9 mouse cellular contexts compared by ENCODE assay signal in genomic region chr5:89526181-89526778, GRCm38 (mm10). TPM values are rescaled to one million over a fixed set of nuclear protein-coding genes. Genes with fewer than 3 reads are reported as not detected.
DNase-seq lines count a peak whose midpoint lies in the region; ATAC-seq and TF ChIP-seq lines count a peak whose summit lies in the region.
"Had no signal": no experiment of that assay in that cellular context is flagged by ENCODE, and none has a peak within 500 bp of the region (broad histone marks: within the 10 kb centered on the region; RNA-seq: fewer than 3 reads in every experiment).

No protein-coding gene starts in this region.

- peak; percentile 11 for DNase-seq in lung, postnatal 0 days (ENCODE audit: low spot score)
- no peak for DNase-seq in lung, postnatal 36 days
- DNase-seq in liver, embryonic 13.5 days, result no peak
- DNase-seq in adrenal gland, postnatal 14 days, result no peak
- DNase-seq in thymus, postnatal 36 days, result no peak

- H3K27ac ChIP-seq in lung, postnatal 0 days (ENCODE audit: low read length), result no peak overlapping the region
- no peak overlapping the region for H3K27ac ChIP-seq in forebrain, embryonic 16.5 days (ENCODE audit: low read length)
- no peak overlapping the region for H3K27ac ChIP-seq in liver, embryonic 13.5 days
- no peak overlapping the region for H3K27ac ChIP-seq in stomach, embryonic 16.5 days (ENCODE audit: low read length)

- TF ChIP-seq EP300 in lung, postnatal 0 days (IDR thresholded peaks at IDR 0.05), result no peak

- no peaks in the 10 kb centered on the region for H3K27me3 ChIP-seq in lung, postnatal 0 days (replicated peaks; ENCODE audit: insufficient read depth, low read length)
- H3K27me3 ChIP-seq in forebrain, embryonic 16.5 days (replicated peaks; ENCODE audit: control insufficient read depth, insufficient read depth, low read length), result no peaks in the 10 kb centered on the region
- H3K27me3 ChIP-seq in liver, embryonic 13.5 days, result peaks cover 8% of the 10 kb centered on the region; the same call in 1 of the 2 replicates
- H3K27me3 ChIP-seq in stomach, embryonic 16.5 days (ENCODE audit: control insufficient read depth, insufficient read depth, low read length), result no peaks in the 10 kb centered on the region

- no peak overlapping the region for H3K9ac ChIP-seq in lung, postnatal 0 days (replicated peaks; ENCODE audit: low read depth)
- H3K9ac ChIP-seq in forebrain, embryonic 16.5 days (replicated peaks; ENCODE audit: low read depth, low read length), result peak overlapping the region; percentile 47
- H3K9ac ChIP-seq in liver, embryonic 13.5 days, result no peak overlapping the region
- peak overlapping the region; percentile 32; the same call in 1 of the 2 replicates for H3K9ac ChIP-seq in stomach, embryonic 16.5 days (ENCODE audit: low read length)

- 4% methylated on average over 14 of the region's 14 CpGs for WGBS in lung, postnatal 0 days
- 2% methylated on average over 14 of the region's 14 CpGs for WGBS in forebrain, embryonic 16.5 days
- WGBS in liver, embryonic 13.5 days (ENCODE audit: insufficient replicate concordance), result 8% methylated on average over 14 of the region's 14 CpGs
- WGBS in stomach, embryonic 16.5 days, result 7% methylated on average over 14 of the region's 14 CpGs

- H3K4me1 ChIP-seq in lung, postnatal 0 days (ENCODE audit: insufficient read depth, low read depth, low read length), result no peaks in the 10 kb centered on the region
- H3K4me1 ChIP-seq in forebrain, embryonic 16.5 days (replicated peaks; ENCODE audit: control insufficient read depth, insufficient read depth, low read length), result peaks cover 12% of the 10 kb centered on the region
- no peaks in the 10 kb centered on the region for H3K4me1 ChIP-seq in liver, embryonic 13.5 days (replicated peaks)
- no peaks in the 10 kb centered on the region for H3K4me1 ChIP-seq in stomach, embryonic 16.5 days (ENCODE audit: control insufficient read depth, insufficient read depth, low read length)

- peak overlapping the region; percentile 48 for H3K4me2 ChIP-seq in lung, postnatal 0 days (replicated peaks; ENCODE audit: low read depth, low read length)
- peak overlapping the region; percentile 78 for H3K4me2 ChIP-seq in forebrain, embryonic 16.5 days (ENCODE audit: low read length)
- H3K4me2 ChIP-seq in liver, embryonic 13.5 days, result peak overlapping the region; percentile 47
- peak overlapping the region; percentile 57 for H3K4me2 ChIP-seq in stomach, embryonic 16.5 days (ENCODE audit: low read depth, low read length)

- TF ChIP-seq CTCF in lung, postnatal 0 days (IDR thresholded peaks at IDR 0.05), result no peak

- H3K9me3 ChIP-seq in lung, postnatal 0 days (ENCODE audit: low read length), result no peaks in the 10 kb centered on the region
- H3K9me3 ChIP-seq in forebrain, embryonic 16.5 days (ENCODE audit: control insufficient read depth, low read length), result no peaks in the 10 kb centered on the region
- H3K9me3 ChIP-seq in liver, embryonic 13.5 days (replicated peaks), result no peaks in the 10 kb centered on the region
- no peaks in the 10 kb centered on the region for H3K9me3 ChIP-seq in stomach, embryonic 16.5 days (replicated peaks; ENCODE audit: control insufficient read depth, low read length)

- H3K36me3 ChIP-seq in lung, postnatal 0 days (ENCODE audit: insufficient read depth, low read length), result no peaks in the 10 kb centered on the region
- H3K36me3 ChIP-seq in forebrain, embryonic 16.5 days (ENCODE audit: control insufficient read depth, insufficient read depth), result no peaks in the 10 kb centered on the region
- no peaks in the 10 kb centered on the region for H3K36me3 ChIP-seq in liver, embryonic 13.5 days
- H3K36me3 ChIP-seq in stomach, embryonic 16.5 days (ENCODE audit: control insufficient read depth, insufficient read depth, low read length), result no peaks in the 10 kb centered on the region

- no peak for ATAC-seq in lung, postnatal 0 days
- peak; percentile 78 for ATAC-seq in forebrain, embryonic 16.5 days
- no peak for ATAC-seq in liver, embryonic 13.5 days (ENCODE audit: low read depth)
- ATAC-seq in stomach, embryonic 16.5 days (ENCODE audit: insufficient read depth, low FRiP score), result no peak
- no peak for ATAC-seq in erythroid progenitor cell, adult 5-6 weeks (replicated peaks; ENCODE audit: low FRiP score, poor library complexity, severe bottlenecking)

- 0 out of 2 replicates have a peak overlapping the region, but pooled peaks have one; percentile 19 for H3K4me3 ChIP-seq in lung, postnatal 0 days (ENCODE audit: low read depth, low read length)
- H3K4me3 ChIP-seq in forebrain, embryonic 16.5 days (replicated peaks; ENCODE audit: low read length), result peak overlapping the region; percentile 42
- H3K4me3 ChIP-seq in liver, embryonic 13.5 days (replicated peaks), result no peak overlapping the region
- peak overlapping the region; percentile 26 for H3K4me3 ChIP-seq in stomach, embryonic 16.5 days (replicated peaks; ENCODE audit: low read length)

RNA-seq across cellular contexts. Expression of gene Npffr2, which starts 0.9 kb away (rescaled TPM):
- polyA plus RNA-seq in lung, postnatal 0 days (2015; fragmentation: Nextera tagmentation; extraction: Ambion mirVana), result 0.15 and 0.16 TPM in 2 replicates
- polyA plus RNA-seq in forebrain, embryonic 16.5 days (2015; fragmentation: Nextera tagmentation; extraction: Ambion mirVana), result not detected in 2 replicates
- polyA plus RNA-seq in liver, embryonic 13.5 days (2015; fragmentation: Nextera tagmentation; extraction: Ambion mirVana), result not detected in 2 replicates
- polyA plus RNA-seq in stomach, embryonic 16.5 days (2015; fragmentation: Nextera tagmentation; extraction: Ambion mirVana), result 0.15 TPM in 1 of 2 replicates, not detected in the other
- total RNA-seq in adrenal gland, postnatal 14 days (2021), result not detected in 2 replicates
- not detected in 2 replicates for total RNA-seq in erythroid progenitor cell, adult 5-6 weeks (2015; ENCODE audit: low replicate concordance)
- not detected in 2 replicates for total RNA-seq in erythroid progenitor cell, adult 5-6 weeks (2017; ENCODE audit: low replicate concordance)
- polyA plus RNA-seq: cortical plate, adult 2 months had no signal

Comparison
In these comparisons a context has a peak if more than half of its experiments do, and no peak if none do; other contexts are left out.
1. H3K9ac ChIP-seq: peak in forebrain, embryonic 16.5 days (single experiment) and stomach, embryonic 16.5 days (single experiment); none in lung, postnatal 0 days (single experiment) and liver, embryonic 13.5 days (single experiment).
2. Peak in every context shown above with its lines, with median percentiles within 50 percentile points of each other: H3K4me2 ChIP-seq.